Mouse (Mus musculus): ENCODE results near the gene Deup1. TPM values are rescaled to one million over a fixed set of nuclear protein-coding genes. Genes with fewer than 3 reads are reported as not detected.

The Deup1 gene
- 1 to 10 TPM in 1 of 4 experiments, under 1 TPM in 3; 0.58 to 1.7 (median 0.72) TPM for total RNA-seq (2022)

DNA sequence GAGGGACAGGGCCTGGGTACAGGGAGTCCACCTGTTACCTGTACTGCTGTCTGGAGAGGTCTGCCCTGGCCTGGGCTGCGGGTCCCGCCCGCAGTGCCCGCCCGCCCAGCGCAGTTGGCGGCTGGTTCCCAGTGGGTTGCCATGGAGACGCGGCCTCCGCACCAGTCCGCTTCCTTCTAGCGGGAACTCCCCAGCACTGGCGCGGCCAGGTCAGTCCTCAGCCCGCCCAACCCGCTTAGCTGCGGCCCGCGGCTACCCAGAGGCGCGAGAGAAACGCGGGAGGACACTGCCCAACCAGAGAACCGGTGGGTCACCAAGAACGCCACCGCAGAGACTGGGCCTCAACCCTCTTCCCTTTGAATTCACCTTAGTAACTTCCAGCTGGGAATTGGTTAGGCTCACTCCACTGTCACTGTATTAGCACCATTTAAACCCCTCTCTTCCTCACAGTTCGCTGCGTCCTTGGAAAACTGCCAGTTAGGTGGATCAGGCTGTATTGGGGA lies at the start of gene Deup1:
Gene Deup1 (minus strand): TSS at position 149 of the 503 bp plus-strand sequence.
- DNase-seq (ENCODE audit: low spot score in 2 of 2) = peak; percentile 15 to 42

DNA sequence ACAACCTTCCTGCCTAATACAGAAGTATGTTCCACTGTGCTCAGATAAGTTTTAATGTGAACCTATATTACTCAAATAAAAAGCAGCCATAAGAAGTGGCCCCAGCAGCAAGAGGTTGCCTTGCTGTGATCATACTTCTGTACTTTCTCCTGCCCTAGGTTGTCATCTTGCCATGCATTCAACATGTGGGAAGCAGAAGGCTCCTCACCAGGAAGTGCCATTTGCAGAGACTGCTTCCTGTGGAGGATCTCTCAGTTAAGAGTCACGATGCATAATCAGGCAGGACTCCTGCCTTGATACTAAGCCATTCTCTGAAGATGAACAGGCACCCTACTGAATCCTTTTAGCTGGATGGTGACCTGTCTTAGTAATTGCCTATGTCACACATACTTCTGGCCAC lies 44.5 kb upstream of the Deup1 start:
- no peak for DNase-seq (ENCODE audit: low spot score in 2 of 2)

DNA sequence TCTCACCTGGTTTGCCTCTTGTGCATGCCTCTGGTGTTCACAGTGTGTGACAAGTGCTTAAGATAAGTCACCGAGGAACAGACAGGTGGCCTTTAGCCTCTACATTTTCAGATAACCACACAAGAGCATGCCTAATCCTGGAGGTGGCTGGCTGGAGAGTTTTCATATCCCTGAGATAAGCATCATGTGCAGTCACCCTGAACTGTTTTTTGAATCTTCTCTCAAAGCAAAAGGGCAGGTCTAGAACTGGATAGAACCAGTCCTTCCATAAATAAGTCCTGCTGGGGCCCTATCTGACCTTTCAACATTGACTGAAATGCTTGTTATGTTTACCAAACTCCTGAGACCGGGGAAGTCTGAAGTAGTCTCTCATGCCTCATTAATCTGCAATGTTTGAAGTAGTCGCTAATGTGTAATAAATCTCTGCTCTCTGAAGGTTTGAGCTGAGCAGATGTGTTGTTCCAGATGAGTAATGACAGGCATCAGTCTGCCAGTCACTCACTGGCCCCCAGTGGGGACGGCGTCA lies 42.3 kb upstream of the Deup1 start:
- no peak for DNase-seq (ENCODE audit: low spot score in 2 of 2)

DNA sequence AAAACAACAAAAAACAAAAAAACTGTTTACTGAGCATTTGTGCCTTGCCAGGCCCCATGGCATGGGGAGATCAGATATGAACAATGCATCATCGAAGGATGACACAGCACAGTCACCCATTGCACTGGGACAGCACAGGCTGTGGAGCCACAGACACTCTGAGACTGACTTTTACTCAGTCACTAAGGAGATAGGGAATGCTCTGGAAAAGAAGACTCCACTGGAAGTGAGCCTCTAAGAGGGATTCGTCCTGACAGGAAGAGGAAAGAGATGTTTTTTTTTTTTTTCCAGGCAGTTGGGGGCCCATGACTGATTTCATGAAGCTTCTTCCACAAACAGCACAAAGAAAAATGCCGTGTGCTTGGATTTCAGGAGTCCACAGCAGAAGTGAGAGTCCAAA lies 41.7 kb upstream of the Deup1 start:
- no peak for DNase-seq (ENCODE audit: low spot score in 2 of 2)

DNA sequence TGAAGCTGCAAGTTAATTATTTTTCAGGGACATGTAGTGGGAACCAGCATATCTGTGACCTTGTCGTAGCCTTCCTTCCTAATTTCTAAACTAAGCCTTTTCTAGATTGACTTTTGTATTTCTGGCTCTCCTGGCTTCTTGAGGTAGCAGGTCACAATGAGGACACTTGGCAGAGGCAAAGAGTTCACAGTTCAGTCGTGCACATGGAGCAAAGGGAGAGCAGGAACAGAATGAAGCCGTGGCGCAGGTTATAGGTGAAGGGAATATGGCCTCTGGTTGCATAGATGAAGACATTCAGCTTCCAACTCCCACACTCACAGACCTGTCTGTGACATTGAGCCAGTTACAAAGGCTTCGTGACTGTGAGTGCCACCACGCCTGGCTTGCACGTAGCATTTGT lies 36.9 kb upstream of the Deup1 start:
- no peak for DNase-seq (ENCODE audit: low spot score in 2 of 2)

DNA sequence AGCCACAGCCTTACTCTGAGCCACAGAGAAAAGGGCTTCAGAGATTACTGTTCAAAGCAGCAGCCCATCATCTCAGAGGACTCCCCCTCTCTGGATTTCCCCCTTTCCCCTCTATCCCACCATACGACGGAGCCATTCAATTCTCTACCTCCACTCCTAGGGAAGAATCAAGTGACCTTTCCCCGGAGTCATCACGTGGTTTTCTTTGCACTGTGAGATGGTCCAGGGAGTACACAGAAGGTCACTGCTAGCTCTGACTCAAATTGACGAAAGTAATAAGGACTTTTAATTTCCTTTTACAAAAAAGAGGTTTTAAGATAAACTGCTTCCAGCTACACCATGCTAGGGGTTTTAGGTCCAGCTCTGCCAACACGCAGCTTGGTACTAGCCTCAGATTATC lies 31.3 kb upstream of the Deup1 start:
- no peak for DNase-seq (ENCODE audit: low spot score in 2 of 2)

DNA sequence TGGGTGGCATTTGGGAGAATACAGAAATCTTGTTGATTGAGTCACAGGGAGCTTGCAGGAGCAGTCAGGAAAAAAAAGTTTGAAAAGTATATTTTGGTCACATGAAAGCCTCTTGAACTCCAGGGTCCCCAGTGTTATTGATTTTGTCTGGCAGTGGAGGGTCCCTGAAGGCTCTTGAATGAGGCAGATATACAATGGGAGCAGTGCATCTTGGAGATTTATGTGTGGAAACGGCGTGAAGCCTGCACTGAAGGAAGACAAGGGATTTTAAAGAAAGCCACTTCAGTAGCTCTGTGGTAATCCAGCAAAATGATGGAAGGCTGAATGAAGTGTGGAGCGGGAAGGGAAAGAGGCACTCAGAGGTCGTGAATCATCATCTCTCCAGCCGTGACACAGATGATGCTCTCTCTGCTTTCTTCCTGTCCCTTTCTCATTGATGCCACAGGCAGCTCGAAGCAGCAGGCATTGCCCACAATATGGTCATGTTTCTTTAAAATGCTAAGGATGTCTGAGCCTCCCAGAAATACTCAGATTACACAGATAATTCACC lies 30.6 kb upstream of the Deup1 start:
- no peak for DNase-seq (ENCODE audit: low spot score in 2 of 2)

DNA sequence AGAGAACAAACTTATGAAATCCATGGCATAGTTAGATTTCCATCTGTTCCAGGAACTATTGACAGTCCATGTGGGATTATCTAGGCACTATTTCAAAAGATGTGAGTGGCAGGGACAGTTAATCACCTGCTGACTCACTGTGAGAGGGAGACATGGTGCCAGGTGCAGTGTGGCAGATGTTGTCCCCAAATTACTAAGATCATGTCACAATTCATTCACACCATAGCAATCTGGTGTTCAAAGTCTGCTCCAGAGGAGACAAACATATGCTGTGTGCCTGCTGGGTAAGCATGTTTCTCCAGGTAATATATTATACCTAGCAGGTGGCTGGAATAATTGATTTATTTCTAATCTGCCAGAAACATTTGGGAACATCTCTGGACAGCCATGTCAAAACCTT lies 25.3 kb upstream of the Deup1 start:
- DNase-seq (ENCODE audit: low spot score in 2 of 2) = peak; percentile 49 to 50

DNA sequence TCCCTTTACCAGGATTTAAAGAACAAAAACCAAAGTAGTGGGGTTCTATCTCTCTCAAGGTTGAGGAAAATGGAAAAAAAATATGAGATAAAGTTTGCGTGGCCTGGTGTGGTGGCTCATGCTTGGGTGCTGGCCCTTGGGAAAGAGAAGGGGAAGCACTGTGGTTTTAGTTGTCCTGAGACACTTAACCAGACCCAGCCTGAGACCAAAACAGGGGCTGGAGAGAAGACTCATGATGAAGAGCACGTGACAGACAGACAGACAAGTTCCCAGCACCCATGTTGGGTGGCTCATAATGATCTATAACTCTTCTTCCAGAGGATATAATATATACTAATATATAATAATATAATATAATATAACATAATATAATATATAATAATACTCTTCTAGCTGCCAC lies 22.2 kb upstream of the Deup1 start:
- DNase-seq (ENCODE audit: low spot score in 2 of 2) = no peak

DNA sequence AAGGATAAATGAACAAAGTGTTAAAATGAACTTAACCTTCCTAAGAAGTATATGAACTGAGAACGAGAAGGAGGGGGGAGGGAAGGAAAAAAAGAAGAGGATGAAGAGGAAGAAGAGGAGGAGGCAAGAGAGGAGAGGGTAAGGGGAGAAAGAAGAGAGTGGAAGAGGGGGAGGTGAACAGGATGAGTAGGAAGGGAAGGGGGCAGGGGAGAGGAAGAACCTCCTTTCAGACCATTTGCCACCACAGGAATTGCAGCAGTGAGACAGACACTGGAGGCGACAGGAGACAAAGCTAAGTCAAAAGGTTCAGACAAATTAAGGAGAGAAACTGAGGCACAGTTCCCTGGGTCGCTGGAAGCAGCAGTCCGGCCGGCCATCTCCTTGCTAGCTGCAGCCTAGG lies 349 bp downstream of the Deup1 start:
- no peak for DNase-seq (ENCODE audit: low spot score in 2 of 2)

DNA sequence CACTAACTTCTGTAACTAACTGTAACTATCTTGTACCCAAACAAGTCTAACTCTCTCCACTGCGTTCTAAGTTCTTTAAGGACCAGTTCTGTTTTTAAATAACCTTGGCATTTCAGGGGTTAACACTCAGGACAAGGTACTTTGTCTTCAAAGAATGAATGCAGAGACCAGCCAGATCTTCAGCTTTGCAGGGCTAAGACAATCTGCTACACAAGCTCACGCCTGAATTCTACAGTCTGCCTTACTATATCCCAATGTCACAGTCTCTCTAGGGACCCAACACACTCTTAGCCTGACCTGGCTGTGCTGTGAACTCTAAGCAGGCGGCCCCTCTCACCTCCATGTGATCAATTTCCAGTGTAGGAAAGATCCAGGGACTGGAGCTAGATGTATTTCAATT lies 3.0 kb downstream of the Deup1 start:
- no peak for DNase-seq (ENCODE audit: low spot score in 2 of 2)

DNA sequence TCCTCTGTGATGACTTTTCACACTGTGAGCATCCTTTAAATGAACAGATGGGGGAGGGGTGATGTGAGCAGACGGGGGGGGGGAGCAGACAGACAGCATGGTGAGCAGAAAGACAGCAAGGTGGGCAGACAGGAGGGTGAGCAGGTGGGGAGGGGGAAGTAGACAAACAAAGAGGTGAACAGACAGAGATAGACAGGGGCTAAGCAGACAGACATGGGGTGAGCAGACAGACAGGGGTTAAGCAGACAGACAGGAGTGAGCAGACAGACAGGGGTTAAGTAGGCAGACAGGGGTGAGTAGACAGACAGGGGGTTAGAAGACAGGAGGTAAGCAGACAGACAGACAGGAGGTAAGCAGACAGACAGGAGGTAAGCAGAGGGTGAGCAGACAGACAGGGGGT lies 8.0 kb downstream of the Deup1 start:
- DNase-seq (ENCODE audit: low spot score in 2 of 2) = no peak

DNA sequence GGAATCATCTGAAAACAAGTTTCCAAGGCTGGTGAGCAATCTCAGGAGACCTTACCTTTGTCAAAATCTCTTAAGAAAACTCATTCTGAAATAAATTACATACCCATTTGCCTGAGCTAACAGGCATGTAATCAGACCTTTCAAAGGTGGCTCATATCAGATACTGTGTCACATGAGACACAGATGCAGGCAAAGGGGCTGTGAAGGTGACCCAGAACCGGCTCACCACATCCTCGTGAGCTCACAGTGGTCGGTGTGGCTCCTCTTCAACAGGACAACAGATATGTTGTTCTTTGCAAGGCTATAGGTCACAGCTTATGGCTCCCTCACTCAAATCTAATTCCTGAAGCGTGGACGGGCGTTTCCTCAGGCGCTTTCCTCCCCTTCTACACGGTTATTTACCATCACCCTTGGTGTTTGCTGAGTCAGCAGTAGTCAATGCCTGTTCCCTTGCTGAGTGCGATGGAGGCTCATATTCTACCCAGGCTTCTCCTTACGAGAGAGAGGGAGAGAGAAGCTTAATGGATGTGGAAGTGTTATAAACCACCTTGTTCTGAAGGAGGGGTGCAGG lies 8.6 kb downstream of the Deup1 start:
- DNase-seq (ENCODE audit: low spot score in 2 of 2) = no peak

DNA sequence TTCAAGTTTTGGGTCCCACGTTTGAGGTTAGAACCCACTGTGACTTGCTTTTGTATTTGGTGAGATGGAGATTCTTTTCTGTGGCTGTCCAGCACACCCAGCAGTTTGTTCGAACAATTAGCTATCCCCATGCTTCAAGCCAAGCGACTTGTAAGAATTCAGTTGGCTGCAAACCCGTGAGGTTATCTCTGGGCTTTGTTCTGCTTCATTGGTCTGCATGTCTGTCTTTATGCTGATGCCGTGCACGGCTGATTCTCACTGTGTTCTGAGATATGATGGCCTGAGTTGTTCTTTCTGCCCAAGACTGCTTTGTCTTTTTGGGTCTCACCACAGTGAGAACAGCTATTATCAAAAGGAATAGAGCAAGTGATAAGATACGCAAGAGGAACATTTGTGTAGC lies 10.7 kb downstream of the Deup1 start:
- no peak for DNase-seq (ENCODE audit: low spot score in 2 of 2)

DNA sequence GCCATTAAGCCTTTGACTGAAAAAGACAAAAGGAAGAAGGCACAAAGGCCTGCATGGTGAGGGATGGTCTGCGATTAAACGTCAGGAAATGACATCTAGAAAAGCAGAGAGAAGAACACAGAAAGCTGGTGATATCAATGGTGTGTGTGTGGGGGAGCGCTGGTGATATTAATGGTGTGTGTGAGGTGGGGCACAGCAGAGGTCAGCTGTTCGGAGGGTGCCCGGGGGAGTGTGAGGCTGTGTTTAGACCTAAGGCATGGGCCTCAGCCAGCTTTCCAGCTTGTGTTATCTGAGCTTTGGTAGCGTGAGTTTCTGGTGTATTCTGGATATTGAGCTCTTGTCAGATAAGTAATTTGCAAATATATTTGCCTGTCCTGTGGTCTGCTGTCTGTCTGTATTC lies 11.3 kb downstream of the Deup1 start:
- no peak for DNase-seq (ENCODE audit: low spot score in 2 of 2)

DNA sequence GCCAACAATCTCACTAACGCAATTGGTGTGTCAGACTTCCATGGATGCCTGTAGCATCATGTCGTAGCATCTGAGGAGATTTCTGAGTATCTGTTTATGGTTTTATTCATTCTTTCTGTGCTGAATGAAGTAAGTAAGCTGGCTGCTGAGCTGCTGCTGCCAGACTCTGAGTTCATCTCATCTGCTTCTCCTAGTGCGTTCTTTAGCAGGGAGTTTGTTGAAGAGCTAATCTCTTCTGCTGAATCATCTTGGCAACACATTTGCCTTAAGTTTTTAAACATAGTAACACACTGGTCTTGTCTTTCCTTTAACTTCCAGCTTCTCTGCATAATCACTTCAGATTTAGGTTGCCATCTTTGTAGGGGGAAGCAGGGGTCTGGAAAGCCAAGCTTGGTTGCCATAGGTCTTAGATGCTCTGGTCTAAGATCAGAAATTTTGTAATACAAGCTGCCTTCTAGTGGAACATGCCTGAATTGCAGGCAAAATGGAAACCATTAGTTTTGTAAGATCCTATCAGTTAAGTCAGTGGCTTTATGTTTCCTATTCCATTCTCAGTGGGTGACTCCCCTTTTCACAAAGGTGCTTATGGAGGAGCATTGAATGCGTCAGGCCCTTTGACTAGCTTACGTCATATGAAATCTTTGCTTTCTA lies 18.3 kb downstream of the Deup1 start:
- no peak for DNase-seq (ENCODE audit: low spot score in 2 of 2)

DNA sequence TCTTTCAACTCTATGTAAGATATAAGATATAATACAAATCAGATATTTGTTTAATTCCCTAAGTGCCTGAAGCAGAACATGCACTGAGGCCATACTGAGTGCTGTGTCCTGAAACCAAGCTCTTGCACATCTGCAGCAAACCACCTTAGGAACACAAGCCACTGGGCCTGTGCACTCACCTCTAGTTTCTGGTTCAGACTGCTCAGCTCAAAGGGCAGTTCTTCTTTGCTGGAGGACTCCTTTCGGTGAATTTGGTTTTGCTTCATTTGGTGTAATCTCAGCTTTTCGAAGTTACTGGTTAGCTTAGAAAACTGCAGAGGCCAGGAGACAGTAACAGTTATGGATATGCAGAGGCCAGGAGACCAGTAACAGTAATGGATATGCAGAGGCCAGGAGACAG lies 20.1 kb downstream of the Deup1 start:
- DNase-seq (ENCODE audit: low spot score in 2 of 2) = no peak

DNA sequence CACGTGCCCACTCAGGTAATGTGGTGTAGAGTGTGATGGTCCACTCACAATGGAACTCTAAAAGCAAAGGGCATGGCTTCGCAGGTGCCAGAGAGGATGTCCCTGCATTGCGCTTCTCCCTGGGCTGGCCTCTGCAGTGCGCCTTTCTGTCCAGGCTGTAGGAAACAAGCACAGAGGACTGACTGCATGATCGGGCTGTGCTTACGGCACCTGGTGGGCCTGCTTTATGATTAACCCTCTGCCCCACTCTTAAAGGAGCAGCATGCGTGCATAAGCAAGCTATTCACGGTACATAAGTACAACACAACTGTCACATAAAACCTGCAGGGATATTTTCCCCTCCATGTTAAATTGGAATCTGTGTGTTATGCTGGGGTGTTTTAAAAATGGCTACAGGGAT lies 24.6 kb downstream of the Deup1 start:
- no peak for DNase-seq (ENCODE audit: low spot score in 2 of 2)

DNA sequence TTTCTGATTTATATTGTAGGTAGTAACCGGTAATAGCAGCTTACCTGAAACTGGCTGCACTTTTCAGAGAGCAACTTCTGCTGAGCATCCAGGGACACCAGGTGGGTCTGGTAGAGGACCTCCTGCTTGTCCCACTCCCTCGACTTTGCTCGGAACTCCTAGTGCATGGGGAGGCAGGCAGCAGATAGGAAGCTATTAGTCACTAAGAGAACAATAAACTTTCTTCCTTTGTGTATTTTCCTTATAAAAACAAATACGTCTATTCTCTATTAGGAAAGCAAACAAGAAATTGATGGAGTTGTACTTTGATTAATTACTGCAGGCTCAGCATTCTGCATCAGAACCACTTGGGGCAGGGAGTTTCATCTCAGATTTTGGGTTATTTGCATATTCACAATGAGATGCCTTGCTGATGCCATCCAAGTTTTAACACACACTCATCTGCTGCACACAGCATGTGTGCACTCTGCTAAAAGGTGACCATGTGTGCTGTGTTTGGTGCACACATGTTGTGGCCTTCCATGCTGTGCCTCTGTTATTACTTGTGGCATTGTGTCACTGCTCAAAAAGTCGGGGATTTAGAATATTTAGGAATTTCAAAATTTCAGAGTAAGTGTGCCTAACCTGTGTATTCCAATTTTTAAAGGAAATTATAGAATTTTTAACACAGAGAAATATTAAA lies 26.7 kb downstream of the Deup1 start:
- no peak for DNase-seq (ENCODE audit: low spot score in 2 of 2)

DNA sequence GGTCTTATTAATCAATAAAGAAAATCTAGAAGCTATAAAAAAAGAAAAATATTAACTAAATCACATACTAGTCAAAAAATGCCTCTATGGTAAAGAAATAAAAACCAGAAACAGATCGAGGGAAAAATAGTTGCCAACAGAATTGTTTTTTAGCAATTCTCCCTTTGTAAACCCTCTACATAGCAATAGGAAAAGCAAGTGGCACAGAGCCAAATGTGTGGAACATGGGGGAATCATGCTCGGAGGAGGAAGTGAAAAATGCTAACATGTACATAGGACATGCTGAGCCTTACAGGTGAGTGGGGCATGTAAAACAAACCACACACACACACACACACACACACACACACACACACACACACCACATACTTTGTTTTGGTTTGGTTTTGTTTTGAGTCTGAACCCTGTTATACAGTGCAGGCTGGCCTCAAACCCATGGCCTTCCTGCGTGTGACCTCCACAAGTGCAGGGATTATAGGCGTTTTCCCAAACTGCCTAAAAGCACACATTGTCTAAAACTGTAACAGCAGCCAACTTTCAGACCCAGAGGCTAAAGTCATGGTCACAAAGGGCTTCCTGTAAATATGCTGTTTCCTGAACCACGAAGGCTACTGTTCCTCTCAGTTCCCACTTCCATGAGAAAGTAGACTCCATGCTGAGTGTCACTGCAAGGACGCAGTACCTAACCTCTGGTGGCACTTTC lies 27.4 kb downstream of the Deup1 start:
- no peak for DNase-seq (ENCODE audit: low spot score in 2 of 2)

DNA sequence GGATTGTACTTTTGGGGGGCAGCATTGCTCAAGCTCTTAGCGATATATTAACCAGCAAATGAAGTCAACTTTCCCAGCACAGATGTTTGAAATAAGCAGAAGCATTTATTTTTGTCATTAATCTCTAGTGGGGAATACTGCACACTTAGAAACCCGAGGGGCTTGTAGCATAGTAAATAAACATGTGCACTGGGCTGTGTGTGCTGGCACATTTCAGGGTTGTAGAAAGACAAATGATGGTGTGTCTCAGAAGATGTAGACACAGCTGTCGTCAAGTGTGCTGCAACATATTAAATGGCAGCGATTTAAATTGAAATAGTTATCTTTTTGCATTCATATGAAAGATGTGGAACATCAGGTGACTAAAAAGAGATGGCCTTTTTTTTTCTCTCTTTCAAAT lies 31.1 kb downstream of the Deup1 start:
- no peak for DNase-seq (ENCODE audit: low spot score in 2 of 2)

DNA sequence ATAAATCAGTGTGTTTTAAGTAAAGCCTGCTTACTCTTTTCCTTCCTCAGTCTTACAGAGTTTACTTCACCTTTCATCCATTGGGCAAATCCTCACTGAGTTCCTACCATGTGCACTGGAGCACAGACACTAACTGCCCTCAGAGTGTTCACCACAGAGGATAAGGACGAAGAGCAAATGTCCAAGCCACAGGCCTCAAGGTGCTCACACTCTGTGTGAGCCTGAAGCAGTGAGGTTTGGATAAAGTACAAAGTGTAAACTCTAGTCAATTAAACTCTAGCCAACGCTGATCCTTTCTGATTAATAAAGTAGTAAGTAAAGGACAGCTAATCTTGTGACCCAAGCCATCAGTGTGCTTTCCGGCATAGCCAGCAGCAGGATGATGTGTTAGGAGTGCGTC lies 33.6 kb downstream of the Deup1 start:
- DNase-seq (ENCODE audit: low spot score in 2 of 2) = no peak

Data from layer of hippocampus, adult 8-10 months (tissue).